Mouse (Mus musculus) erythroid progenitor cell, adult 5-6 weeks (primary cell): Measurements from ENCODE around the gene Gm20388. TPM values are rescaled to one million over a fixed set of nuclear protein-coding genes. Genes with fewer than 3 reads are reported as not detected.

ENCODE experiments used
- ATAC-seq: replicated peaks from 2 replicates; pipeline ENCODE4 v1.8.0; 2016; ENCODE audit warnings: moderate number of reproducible peaks, mild to moderate bottlenecking, moderate TSS enrichment, inconsistent platforms; ENCODE audit not compliant: poor library complexity, low FRiP score, severe bottlenecking
- total RNA-seq, 2 experiments: library from RNA; stranded (forward) in 1 of 2; stranded (reverse) in 1 of 2; fragments of 150-400 nt in 1 of 2; fragments of 186-747, 209-891 nt in 1 of 2; gene quantifications; 2 replicates each; pipeline versions ENCODE4 v1.2.3 to v1.2.4; 2015 to 2017; ENCODE audit warnings: low replicate concordance in 2 of 2

Gm20388 gene
- total RNA-seq, 2 experiments from 2014 or later = 4.2 TPM; not detected in 1

DNA sequence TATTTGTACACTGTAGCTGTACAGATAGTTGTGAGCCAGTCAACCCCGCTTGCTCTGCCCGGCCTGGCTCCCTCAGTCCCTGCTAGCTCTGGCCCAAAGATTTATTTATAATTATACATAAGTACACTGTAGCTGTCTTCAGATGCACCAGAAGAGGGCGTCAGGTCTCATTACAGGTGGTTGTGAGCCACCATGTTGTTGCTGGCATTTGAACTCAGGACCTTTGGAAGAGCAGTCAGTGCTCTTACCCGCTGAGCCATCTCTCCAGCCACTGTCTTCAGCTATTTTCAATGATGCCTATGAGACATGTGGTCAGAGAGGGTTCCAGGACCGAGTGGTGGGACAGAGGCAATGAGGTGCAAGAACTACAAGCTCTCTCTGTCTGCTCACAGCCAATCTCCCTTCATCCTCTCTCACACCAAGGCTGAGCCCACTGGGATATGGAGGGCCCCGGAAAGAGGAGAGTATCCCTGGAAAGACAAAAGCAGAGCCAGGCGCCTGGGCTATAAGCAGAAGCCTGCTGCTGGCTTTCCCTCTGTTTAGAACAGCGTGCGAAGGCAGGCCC is 1757.4 kb downstream of the Gm20388 start:
- 0 out of 2 replicates have a peak, but pooled peaks have one; percentile 19 for ATAC-seq

DNA sequence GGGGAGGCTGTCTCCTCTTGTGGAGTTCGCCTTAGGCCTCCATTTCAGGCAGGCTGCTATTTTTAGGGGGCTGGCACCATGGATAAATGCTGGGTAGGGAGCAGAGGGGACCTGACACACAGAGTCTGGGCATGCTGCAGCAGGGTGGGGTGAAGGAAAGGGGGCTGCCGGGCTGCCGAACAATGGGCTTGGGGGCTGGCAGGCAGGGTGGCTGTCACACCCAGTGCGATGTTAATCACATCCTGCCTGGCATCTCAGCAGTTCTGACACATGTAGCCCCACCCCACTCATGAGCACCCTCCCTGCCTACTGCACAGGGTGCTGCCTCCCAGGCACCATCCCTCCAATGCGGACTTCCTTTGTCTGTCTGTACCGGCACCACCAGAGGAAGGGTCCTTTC is 1757.9 kb downstream of the Gm20388 start:
- 0 out of 2 replicates have a peak, but pooled peaks have one; percentile 19 for ATAC-seq

DNA sequence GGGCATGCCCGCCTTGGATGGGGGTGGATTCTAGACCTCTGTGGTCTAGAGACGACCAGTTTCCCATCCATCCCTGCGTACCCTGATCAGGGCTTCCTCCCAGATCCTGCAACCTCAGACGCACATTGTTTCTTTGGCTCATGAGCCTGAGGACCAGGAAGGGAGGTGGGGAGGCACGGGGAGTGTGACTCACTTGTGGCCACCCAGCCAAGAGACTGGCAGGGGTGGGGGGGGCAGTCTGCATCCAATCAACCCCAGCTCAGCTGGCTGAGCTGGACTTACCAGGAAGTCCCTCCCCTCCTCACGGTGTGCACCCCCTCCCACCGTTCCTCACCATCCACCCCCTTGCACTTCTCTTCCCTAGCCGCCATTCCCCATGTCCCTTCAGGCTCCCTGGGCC is 1758.6 kb downstream of the Gm20388 start:
- ATAC-seq = no peak

DNA sequence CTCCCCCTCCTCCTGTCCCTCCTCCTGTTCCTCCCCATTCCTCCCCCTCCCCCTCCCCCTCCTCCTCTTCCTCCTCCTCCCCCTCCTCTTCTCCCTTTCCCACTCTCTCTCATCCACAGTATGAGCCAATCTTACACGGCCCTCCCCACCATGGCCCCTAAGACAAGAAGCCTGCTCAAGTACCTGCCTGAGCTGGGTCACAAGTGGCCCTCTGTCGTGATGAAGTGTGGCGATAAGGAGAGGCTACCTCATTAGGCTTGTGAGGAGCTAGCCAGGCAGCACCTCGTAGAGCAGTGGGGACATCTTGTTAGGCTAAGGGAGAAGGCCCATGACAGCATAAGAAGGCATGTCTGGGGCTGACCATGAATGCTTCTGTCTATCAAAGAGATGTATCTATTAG is 1762.5 kb downstream of the Gm20388 start:
- ATAC-seq = no peak

DNA sequence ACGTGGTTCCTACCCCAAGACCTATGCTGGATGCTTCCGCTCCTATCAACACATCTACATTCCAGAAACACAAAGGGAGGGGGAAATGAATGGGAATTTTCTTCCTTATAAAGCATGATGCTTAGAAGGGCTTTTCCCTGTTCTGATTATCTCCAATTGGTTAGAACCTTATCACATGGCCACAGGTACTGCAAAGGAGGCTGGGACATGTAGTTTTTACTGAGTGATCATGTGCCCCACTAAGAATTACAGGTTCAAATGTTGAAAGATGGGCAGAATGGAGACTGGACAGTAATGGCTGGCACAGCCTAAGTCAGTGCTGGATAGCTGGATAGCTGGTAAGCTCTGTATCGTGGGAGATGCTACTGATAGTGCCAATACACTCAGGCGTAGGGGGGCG is 1763.3 kb downstream of the Gm20388 start:
- ATAC-seq = no peak

DNA sequence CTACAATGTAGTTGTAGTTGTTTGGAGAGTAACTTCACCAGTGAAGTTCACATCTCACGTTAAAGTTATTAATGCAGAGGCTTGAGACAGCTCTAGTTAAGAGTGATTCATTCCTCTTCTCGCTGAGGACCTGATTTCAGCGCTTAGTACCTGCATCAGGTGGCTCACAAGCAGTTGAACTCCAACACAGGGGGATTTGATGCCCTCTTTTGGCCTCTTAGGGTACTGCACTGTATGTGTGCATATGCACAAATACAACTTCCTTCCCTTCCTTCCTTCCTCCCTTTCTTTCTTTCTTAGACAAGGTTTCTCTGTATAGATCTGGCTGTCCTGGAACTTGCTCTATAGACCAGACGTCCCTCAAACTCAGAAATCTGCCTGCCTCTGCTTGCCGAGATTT is 1763.9 kb downstream of the Gm20388 start:
- ATAC-seq = no peak

DNA sequence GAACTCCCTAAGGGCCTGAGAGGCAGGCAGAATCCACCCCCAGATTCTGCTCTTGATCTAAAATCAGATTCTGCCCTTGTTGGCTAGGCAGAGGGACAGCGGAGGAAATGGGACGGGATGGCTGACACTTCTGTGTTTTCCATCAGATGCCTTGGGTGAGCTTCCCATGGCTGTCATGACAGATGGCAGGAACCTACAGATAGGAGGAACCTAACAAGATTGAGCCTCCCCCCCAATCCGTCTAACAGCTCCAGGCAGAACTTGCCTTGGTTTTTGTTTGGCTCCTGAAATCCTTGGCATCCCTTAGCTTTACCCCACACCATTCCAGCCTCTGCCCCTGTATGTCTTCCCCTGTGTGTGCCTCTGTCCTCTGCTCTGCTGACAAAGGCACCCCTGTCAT is 1764.5 kb downstream of the Gm20388 start:
- no peak for ATAC-seq

DNA sequence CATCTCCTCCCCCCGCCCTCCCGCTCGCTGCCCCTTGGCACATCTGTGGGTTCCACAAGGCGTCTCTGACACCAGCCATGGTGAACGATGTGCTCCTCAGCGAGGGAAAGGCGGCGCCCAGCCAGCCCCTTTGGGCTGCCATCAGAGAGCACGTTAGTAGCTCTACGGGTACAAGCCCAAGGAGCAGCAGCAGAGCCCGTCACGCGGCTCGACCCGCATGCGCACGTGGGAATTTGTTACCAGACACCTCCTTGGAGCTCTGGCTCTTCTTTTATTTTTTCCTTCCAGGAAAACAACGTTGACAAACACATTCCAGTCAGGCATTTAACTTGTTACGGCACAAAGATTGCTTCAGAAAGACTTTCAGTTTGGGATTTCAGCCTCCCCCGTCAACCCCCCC is 1765.1 kb downstream of the Gm20388 start:
- no peak for ATAC-seq

DNA sequence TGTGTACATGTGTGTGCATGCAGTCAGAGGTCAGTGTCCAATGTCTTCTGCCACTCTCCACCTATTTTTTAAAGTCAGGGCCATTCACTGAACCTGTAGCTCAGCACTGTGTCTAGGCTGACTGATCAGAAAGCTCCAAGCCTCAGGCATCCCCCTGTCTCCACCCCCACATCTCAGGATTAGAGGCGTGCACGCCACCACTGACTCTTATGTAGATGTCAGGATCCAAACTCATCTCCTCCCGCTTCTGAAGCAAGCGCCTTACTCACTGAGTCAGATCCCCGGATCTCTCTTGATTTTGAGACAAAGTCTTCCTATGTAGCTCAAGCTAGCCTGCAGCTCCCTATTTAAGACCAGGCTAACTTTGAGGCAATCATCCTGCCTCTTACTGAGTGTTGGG is 1768.1 kb downstream of the Gm20388 start:
- ATAC-seq = no peak

DNA sequence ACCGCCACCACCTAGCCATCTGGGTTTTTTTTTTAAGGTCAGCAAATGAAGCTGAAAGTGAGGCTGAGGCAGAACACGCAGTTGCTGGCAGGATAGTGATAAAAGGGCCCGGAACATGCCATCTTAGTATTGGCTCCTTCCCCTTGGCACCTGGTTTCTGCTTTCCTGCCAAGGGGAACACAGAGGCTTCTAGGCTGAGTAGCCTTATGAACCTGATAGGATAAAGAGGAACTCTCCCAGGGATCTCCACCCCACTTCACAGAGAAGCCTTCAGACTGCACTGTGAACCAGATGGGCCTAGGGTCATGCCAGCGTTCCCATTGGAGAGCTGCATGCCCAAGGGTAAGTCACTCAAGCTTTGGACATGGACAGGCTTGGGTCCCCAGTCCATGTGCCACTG is 1770.3 kb downstream of the Gm20388 start:
- ATAC-seq = no peak

DNA sequence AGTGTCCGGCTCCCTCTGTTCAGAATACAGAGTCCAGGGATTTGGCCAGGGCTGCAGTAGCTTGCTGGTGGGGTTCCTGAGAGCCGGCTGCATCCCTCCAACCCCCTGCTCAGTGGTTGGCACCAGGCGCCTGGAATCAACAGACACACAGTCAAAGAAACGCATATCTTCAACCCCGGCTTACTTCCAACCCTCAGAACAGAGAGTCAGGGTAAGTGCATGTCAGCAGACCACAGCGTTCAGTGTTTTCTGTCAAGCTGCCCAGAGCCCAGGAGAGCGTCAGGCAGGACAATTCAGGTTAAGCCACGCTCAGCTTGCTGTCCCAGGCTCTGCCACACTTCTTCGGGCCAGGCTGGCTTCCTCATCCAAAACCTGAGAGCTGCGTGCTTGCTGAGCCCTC is 1770.8 kb downstream of the Gm20388 start:
- ATAC-seq = no peak

DNA sequence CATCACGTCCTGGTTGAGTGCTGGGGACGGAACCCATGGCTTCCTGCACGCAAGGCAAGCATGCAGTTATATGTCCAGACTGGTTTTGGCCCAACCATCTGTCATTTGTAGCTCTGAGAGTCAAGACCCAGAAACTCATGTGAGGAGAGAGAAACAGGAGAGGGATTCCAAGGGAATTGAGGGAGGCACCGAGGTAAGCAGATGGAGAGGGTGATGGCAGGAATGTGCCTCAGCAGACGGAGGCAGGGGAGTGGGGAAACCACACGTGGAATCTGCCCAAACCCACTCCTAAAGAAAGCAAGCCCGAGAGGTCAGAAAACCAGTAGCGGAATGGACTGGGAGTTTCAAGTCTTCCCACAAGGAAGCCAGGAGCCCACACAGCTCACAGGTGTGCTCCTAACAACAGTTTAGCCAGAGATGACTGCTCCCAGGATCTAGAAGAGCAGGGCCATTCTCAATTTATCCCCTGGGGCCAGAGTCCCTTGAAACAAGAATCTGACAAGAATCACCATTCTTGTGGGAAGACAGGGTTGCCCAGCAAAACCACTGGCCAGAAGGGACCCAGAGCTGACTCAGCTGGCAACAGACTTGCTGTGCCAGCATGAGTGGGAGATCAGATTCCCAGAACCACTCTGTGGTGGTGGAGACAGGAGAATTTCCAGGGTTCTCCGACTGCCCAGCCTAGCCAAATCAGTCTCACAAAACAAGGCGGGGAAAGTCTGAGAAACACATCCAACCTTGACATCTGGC is 1772.6 kb downstream of the Gm20388 start:
- ATAC-seq = no peak

DNA sequence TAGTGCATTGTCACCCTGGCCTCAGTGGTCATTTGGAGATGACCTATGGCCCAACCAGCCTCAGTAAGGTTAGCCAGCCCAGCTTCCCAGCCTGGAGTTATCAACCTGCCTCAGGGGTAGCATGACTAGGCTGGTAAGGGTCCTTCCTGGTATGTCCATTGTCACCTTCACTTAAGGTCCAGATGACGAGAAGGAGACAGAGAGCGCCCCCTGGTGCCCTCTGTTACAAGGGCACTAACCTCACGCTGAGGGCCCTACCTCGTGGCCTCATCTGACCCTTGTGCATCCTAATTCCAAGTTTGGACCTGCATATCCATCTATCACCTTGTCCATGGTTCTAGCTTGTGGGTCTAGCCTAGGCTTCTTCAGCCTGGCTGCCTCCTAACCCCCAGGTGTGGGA is 1774.8 kb downstream of the Gm20388 start:
- ATAC-seq = no peak

DNA sequence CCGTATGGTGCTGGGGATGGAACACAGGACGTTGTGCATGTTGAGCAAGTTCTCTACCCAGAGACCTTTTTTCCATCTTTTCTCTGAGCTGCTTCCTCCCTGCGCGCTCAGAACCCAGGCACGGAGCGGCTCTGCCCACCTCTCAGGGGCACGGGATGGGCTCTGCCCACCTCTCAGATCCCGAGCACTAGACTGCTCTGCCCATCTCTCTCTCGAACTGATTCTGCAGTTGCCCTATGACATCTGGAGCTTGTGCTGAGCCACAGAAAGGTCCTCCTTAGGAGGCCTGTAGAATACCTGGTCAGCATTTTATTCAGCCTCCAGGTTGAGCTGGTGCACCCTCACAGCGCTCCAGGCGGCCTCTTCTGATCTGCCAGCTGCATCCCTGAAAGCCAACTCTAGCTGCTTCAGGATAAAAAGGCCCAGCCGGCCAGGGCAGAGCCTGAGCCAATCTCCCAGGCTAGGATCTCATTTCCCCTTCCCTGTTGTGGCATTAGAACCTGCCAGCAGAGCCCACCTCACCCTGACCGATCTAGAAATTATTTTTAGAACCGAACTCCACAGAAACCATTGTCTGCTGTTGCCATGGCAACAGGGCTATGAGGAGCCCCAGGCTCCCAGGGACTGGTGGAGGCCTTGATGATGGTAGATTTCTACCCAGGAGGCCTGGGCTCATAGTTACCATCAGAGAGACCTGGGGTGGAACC is 1777.0 kb downstream of the Gm20388 start:
- no peak for ATAC-seq

DNA sequence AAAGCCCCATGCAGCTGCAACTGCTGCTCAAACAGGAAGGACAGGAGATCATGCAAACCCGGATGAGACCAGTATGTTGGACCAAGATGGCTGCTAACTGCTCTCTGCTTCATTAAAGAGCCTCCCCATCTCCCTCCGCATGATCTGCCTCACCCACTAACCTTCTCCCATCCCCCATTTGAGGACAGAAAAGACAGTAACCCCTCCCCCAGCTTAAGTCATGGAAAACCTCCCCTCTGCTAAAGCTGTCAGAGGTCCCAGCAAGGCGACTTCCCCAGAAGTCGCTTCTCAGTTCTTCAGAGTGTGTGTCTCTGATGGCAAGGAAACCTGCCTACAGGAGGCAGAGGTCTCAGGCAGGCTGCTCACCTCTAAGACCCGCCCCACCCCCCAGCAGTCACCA is 1777.9 kb downstream of the Gm20388 start:
- ATAC-seq = no peak

DNA sequence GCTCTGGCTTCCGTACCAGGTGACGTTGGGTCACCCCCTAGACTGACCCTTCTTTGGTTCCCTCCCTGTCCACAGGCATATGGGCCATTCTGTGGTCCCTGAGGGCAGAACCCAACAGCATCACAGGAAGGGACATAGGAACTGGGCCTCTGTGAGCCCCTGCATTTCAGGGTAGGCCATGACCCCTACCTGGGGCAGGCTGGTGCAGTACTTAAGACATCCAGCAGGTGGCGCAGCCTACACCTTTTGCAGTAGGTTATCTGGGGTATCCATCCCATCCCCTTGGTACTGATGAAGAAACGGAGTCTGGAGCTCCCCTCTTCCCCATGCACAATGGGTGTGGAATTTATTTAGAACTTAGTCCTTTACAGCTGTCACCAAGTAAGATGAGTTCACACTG is 1783.8 kb downstream of the Gm20388 start:
- ATAC-seq = no peak

DNA sequence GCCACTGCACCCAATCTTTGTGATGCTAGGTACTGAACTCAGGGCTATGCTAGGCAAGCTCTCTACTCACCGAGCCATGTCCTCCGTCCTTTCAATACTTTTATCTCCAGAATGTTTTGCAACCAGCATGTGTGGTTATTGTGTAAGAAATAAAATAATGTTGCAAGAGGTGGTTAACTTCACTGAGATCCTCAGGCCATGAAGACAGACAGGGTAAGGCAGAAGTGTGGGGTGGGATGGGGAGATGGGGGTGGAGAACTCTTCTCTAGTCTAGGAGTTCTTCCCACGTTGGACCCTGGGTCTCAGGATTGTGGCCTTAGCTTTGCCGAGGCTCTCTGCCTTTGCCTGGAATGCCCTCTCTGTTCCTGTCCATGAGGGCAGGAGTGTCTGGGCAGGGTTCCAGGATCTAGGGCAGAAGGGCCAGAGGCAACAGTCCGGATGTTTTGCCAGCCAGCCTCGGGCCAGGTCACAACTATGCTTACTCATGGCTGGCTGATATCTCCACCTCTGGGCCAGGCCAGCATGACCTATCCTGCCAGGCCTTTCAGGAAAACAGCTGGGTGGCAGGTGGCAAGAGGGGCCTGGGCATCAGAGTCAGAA is 1785.0 kb downstream of the Gm20388 start:
- ATAC-seq = no peak

DNA sequence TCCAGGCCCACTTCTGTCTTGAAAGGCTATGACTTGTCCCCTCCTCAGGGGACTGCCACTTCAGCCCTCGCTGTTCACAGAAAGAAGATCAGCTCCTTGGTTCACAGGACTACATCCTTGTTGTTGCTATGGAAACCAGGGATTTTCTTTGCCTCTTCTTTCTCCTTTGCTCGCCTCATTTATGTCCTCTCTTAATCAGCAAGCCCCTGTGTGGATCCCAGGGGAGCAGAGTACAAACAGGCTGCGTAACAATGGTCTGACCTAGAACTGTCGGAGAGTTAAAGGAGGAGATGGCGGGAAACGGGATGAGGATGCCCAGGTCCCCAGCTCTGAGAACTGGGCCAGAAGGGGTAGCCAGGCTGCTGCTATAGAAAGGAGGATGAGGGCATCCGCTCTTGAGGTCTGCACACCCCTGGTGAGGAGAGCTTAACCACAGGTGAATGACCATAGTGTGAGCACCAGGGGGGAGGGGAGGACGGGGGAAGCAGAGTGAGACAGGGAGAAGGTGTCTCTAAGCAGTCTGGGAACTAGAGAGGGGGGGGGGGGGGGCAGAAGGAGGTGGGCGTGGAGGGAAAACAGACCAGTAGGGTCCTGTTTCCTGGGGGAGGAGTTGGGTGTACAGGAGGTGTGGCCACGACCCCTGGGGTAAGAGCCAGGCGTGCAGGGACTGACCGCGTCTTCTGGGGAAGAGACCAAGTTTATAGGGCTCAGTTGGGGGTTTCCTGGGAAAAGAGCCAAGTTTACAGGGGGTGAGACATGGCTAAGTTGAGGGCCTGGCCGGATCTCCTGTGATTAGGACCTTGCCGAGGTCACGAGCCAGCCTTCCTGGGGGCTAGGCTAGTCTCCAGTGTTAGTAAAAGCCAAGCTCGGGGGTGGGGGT is 1787.3 kb downstream of the Gm20388 start:
- no peak for ATAC-seq

DNA sequence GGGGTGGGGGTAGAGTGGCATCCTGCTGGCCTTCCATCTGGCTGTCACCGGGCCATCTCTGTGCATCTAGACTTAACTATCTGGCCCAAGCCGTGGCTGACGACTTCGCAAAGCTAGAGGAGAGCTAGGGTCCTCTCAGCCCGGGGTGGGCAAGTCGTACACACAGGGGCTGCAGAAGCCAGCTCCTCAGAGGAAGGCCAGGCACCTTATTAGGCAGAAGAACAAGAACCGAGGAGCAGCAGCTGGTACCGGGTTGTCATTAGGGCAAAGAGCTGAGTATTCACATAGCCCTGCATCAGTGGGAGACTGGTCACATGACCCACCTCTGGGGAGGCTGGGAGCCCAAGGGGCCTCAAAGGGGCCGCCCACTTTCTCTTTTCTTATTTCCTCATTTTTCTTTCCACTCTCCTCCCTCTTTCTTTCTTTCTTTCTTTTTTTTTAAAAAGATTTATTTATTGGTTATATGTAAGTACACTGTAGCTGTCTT is 1788.0 kb downstream of the Gm20388 start:
- no peak for ATAC-seq

DNA sequence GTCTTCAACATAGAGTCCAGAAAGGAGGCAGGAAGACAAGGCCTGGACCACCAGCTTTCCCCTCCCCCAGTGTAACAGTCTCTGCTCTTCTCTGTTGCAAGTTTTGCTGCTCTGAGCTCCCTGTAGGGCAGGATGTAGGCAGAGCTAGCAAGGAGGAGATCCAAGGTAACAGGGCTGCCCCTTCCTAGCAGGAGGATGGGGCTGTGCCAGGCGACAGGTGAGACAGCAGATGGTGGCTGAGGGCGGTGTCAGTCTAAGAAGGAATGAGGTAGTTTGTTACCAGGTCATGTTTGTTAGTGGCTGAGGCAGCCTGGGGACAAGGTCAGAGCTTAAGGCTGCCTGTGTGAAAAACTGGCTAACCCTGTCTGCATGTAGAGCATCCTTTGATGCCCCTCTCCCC is 1789.3 kb downstream of the Gm20388 start:
- ATAC-seq = no peak
